ENCODE assay signal across 17 mouse cellular contexts in genomic region chr2:131987950-131988349, GRCm38 (mm10). TPM values are rescaled to one million over a fixed set of nuclear protein-coding genes. Genes with fewer than 3 reads are reported as not detected.
A peak's percentile ranks its signal among the peaks of the same experiment; 100 is the strongest.
DNase-seq lines count a peak whose midpoint lies in the region; TF ChIP-seq lines count a peak whose summit lies in the region.
"Had no signal": no experiment of that assay in that cellular context is flagged by ENCODE, and none has a peak within 500 bp of the region (broad histone marks: within the 10 kb centered on the region; RNA-seq: fewer than 3 reads in every experiment).

No protein-coding gene starts in this region.

- DNase-seq in embryo, embryonic 10.5 days (ENCODE audit: low spot score) = peak; percentile 47
- no peak for DNase-seq in embryo, embryonic 10 days (ENCODE audit: low spot score)
- DNase-seq in layer of hippocampus, adult 2 months (ENCODE audit: low spot score in 2 of 2) = no peak
- DNase-seq in layer of hippocampus, adult 18-20 months (ENCODE audit: low spot score in 2 of 2) = no peak
- peak; percentile 7 for DNase-seq in thymus, postnatal 0 days (ENCODE audit: low spot score)
- DNase-seq in thymus, adult 18-20 months = no peak
- no peak for DNase-seq in urinary bladder, postnatal 10 days (ENCODE audit: low spot score)
- no peak for DNase-seq in kidney, adult 18-20 months
- DNase-seq: cerebellum, postnatal 25 days; kidney, adult 11 months; midbrain, embryonic 14.5 days; right cerebral cortex, postnatal 4 days had no signal

- peak; percentile 60 for TF ChIP-seq CTCF in layer of hippocampus, adult 2 months (conservative IDR thresholded peaks at IDR 0.05)

- H3K4me3 ChIP-seq in layer of hippocampus, adult 2 months = no peak overlapping the region
- H3K4me3 ChIP-seq: forebrain, embryonic 15.5 days; heart, embryonic 10.5 days; hindbrain, embryonic 10.5 days; stomach, embryonic 15.5 days had no signal

- H3K27ac ChIP-seq in layer of hippocampus, adult 2 months = no peak overlapping the region
- H3K27ac ChIP-seq: forebrain, embryonic 15.5 days; heart, embryonic 10.5 days; hindbrain, embryonic 10.5 days; stomach, embryonic 15.5 days had no signal

RNA-seq across cellular contexts. Expression of gene Prnd, which starts 37.3 kb away (rescaled TPM):
- total RNA-seq in layer of hippocampus, adult 2 months (2021) = not detected
- total RNA-seq in layer of hippocampus, adult 18-20 months (2021) = not detected
- 3.4 and 4.0 TPM in 2 replicates for polyA plus RNA-seq in thymus, postnatal 0 days (2015; fragmentation: Nextera tagmentation; extraction: Ambion mirVana)
- polyA plus RNA-seq: G1E had no signal

RNA-seq across cellular contexts. Expression of gene Rassf2, which starts 42.1 kb away (rescaled TPM):
- total RNA-seq in layer of hippocampus, adult 2 months (2021) = 10 to 100 TPM; 39.9 to 43.2 TPM
- total RNA-seq in layer of hippocampus, adult 18-20 months (2021) = 10 to 100 TPM; 45.5 to 52.1 TPM
- polyA plus RNA-seq in thymus, postnatal 0 days (2015; fragmentation: Nextera tagmentation; extraction: Ambion mirVana) = 25.1 and 27.6 TPM in 2 replicates

Comparison
In these comparisons a context has a peak if more than half of its experiments do, and no peak if none do; other contexts are left out.
1. DNase-seq: peak in embryo, embryonic 10.5 days (single experiment) and thymus, postnatal 0 days (single experiment); none in embryo, embryonic 10 days (single experiment), layer of hippocampus, adult 2 months (0 of 2), layer of hippocampus, adult 18-20 months (0 of 2), thymus, adult 18-20 months (0 of 2), urinary bladder, postnatal 10 days (single experiment) and kidney, adult 18-20 months (single experiment).